Mouse (Mus musculus) urinary bladder, postnatal 0 days (tissue): ENCODE measurements around the gene Gm14419. TPM values are rescaled to one million over a fixed set of nuclear protein-coding genes. Genes with fewer than 3 reads are reported as not detected.

Experiments used
- polyA plus RNA-seq: library from polyadenylated mRNA; unstranded; fragments of >200 nt; fragmentation: Nextera tagmentation; extraction: Ambion mirVana; gene quantifications from 2 replicates; pipeline ENCODE4 v1.2.1, GENCODE M21; 2015

Gene Gm14419
- polyA plus RNA-seq, result 12.0 and 12.4 TPM in 2 replicates

GRCm38 (mm10) chr2:177000656-177001055, at the start of gene Gm14419:
Gene Gm14419, plus strand, starts transcription at chr2:177000956.

Other genes with a start within 250 kb of the Gm14419 start
- gene Gm14295, start 202.3 kb upstream of the Gm14419 start, polyA plus RNA-seq, result 24.2 and 31.0 TPM in 2 replicates
- gene Gm14408, start 169.8 kb upstream of the Gm14419 start, polyA plus RNA-seq, result not detected in 2 replicates
- gene Gm14296, start 73.1 kb upstream of the Gm14419 start, polyA plus RNA-seq, result 8.2 and 8.8 TPM in 2 replicates
- 0.16 and 0.29 TPM in 2 replicates for gene Gm14401, start 73.4 kb downstream of the Gm14419 start, polyA plus RNA-seq
- 18.6 and 19.5 TPM in 2 replicates for gene Gm14410, start 205.5 kb downstream of the Gm14419 start, polyA plus RNA-seq